Comparison of ENCODE assay signal across 9 mouse cellular contexts in genomic region chr10:60815059-60815458, GRCm38 (mm10). TPM values are rescaled to one million over a fixed set of nuclear protein-coding genes. Genes with fewer than 3 reads are reported as not detected.
A peak's percentile ranks its signal among the peaks of the same experiment; 100 is the strongest.
DNase-seq lines count a peak whose midpoint lies in the region; ATAC-seq lines count a peak whose summit lies in the region.
"Had no signal": no experiment of that assay in that cellular context is flagged by ENCODE, and none has a peak within 500 bp of the region (broad histone marks: within the 10 kb centered on the region; RNA-seq: fewer than 3 reads in every experiment).

No protein-coding gene starts in this region.

- peak overlapping the region; percentile 62 for H3K4me2 ChIP-seq in heart, embryonic 12.5 days
- H3K4me2 ChIP-seq in lung, embryonic 15.5 days, result 0 out of 2 replicates have a peak overlapping the region, but pooled peaks have one; percentile 20
- peak overlapping the region; percentile 20; the same call in 1 of the 2 replicates for H3K4me2 ChIP-seq in embryonic facial prominence, embryonic 14.5 days (ENCODE audit: low read depth, low read length)
- no peak overlapping the region for H3K4me2 ChIP-seq in liver, embryonic 13.5 days

- ATAC-seq in heart, embryonic 12.5 days (ENCODE audit: insufficient number of reproducible peaks, low FRiP score), result no peak
- ATAC-seq in lung, embryonic 15.5 days (ENCODE audit: borderline replicate concordance, extremely low read depth, low FRiP score, low TSS enrichment), result no peak
- ATAC-seq in embryonic facial prominence, embryonic 14.5 days (ENCODE audit: low read depth), result no peak
- ATAC-seq in liver, embryonic 13.5 days (ENCODE audit: low read depth), result no peak

- no peaks in the 10 kb centered on the region; the same call in 1 of the 2 replicates for H3K36me3 ChIP-seq in heart, embryonic 12.5 days
- H3K36me3 ChIP-seq in lung, embryonic 15.5 days, result no peaks in the 10 kb centered on the region
- no peaks in the 10 kb centered on the region for H3K36me3 ChIP-seq in embryonic facial prominence, embryonic 14.5 days (ENCODE audit: control insufficient read depth, insufficient read depth, low read length)
- no peaks in the 10 kb centered on the region for H3K36me3 ChIP-seq in liver, embryonic 13.5 days

- H3K27ac ChIP-seq in heart, embryonic 12.5 days (ENCODE audit: poor library complexity, severe bottlenecking), result peak overlapping the region; percentile 100
- peak overlapping the region; percentile 89 for H3K27ac ChIP-seq in lung, embryonic 15.5 days
- H3K27ac ChIP-seq in embryonic facial prominence, embryonic 14.5 days (replicated peaks; ENCODE audit: low read depth, low read length), result peak overlapping the region; percentile 46
- H3K27ac ChIP-seq in liver, embryonic 13.5 days, result peak overlapping the region; percentile 25; the same call in 1 of the 2 replicates

- H3K9me3 ChIP-seq in heart, embryonic 12.5 days (replicated peaks), result no peaks in the 10 kb centered on the region
- no peaks in the 10 kb centered on the region for H3K9me3 ChIP-seq in lung, embryonic 15.5 days
- H3K9me3 ChIP-seq in embryonic facial prominence, embryonic 14.5 days (ENCODE audit: control insufficient read depth, low read length), result no peaks in the 10 kb centered on the region
- H3K9me3 ChIP-seq in liver, embryonic 13.5 days (replicated peaks), result no peaks in the 10 kb centered on the region

- no peak for DNase-seq in heart, adult 9 months (ENCODE audit: low spot score in 2 of 2)
- no peak for DNase-seq in lung, postnatal 10 days
- DNase-seq in embryonic facial prominence, embryonic 14.5 days (ENCODE audit: low spot score), result no peak
- no peak for DNase-seq in liver, embryonic 13.5 days
- no peak for DNase-seq in testis, postnatal 14 days (ENCODE audit: low spot score)
- no peak for DNase-seq in right cerebral cortex, postnatal 10 days (ENCODE audit: low spot score in 2 of 2)
- DNase-seq: gastrocnemius, postnatal 25 days had no signal

- 3% methylated on average over 6 of the region's 6 CpGs for WGBS in heart, embryonic 12.5 days
- WGBS in lung, embryonic 15.5 days, result 13% methylated on average over 6 of the region's 6 CpGs
- WGBS in embryonic facial prominence, embryonic 14.5 days, result 35% methylated on average over 2 of the region's 6 CpGs
- WGBS in liver, embryonic 13.5 days (ENCODE audit: insufficient replicate concordance), result 10% methylated on average over 6 of the region's 6 CpGs

- H3K9ac ChIP-seq in heart, embryonic 12.5 days, result peak overlapping the region; percentile 76
- H3K9ac ChIP-seq in lung, embryonic 15.5 days, result no peak overlapping the region
- 0 out of 2 replicates have a peak overlapping the region, but pooled peaks have one; percentile 25 for H3K9ac ChIP-seq in embryonic facial prominence, embryonic 14.5 days (ENCODE audit: low read depth, low read length)
- no peak overlapping the region for H3K9ac ChIP-seq in liver, embryonic 13.5 days

- 0 out of 2 replicates have a peak overlapping the region, but pooled peaks have one; percentile 7 for H3K4me3 ChIP-seq in heart, embryonic 12.5 days
- H3K4me3 ChIP-seq in lung, embryonic 15.5 days, result no peak overlapping the region
- H3K4me3 ChIP-seq in embryonic facial prominence, embryonic 14.5 days (ENCODE audit: low read depth, low read length), result no peak overlapping the region
- H3K4me3 ChIP-seq in liver, embryonic 13.5 days (replicated peaks), result no peak overlapping the region

- no peaks in the 10 kb centered on the region for H3K27me3 ChIP-seq in heart, embryonic 12.5 days (replicated peaks)
- H3K27me3 ChIP-seq in lung, embryonic 15.5 days, result no peaks in the 10 kb centered on the region
- no peaks in the 10 kb centered on the region for H3K27me3 ChIP-seq in embryonic facial prominence, embryonic 14.5 days (replicated peaks; ENCODE audit: control insufficient read depth, insufficient read depth, low read length)
- peaks cover 43% of the 10 kb centered on the region for H3K27me3 ChIP-seq in liver, embryonic 13.5 days

- peaks cover 99% of the 10 kb centered on the region for H3K4me1 ChIP-seq in heart, embryonic 12.5 days (replicated peaks)
- H3K4me1 ChIP-seq in lung, embryonic 15.5 days, result peaks cover 84% of the 10 kb centered on the region
- peaks cover 67% of the 10 kb centered on the region for H3K4me1 ChIP-seq in embryonic facial prominence, embryonic 14.5 days (ENCODE audit: control insufficient read depth, insufficient read depth, low read length)
- H3K4me1 ChIP-seq in liver, embryonic 13.5 days (replicated peaks), result peaks cover 31% of the 10 kb centered on the region

RNA-seq across cellular contexts. Expression of gene Unc5b, which starts 16.3 kb away (rescaled TPM):
- polyA plus RNA-seq in heart, embryonic 12.5 days (2016; fragmentation: Nextera tagmentation; extraction: Ambion mirVana), result 18.4 and 18.7 TPM in 2 replicates
- polyA plus RNA-seq in lung, embryonic 15.5 days (2015; fragmentation: Nextera tagmentation; extraction: Ambion mirVana), result 6.5 and 7.7 TPM in 2 replicates
- 6.1 and 6.6 TPM in 2 replicates for polyA plus RNA-seq in embryonic facial prominence, embryonic 14.5 days (2014; fragmentation: Nextera tagmentation; extraction: Ambion mirVana)
- polyA plus RNA-seq in liver, embryonic 13.5 days (2015; fragmentation: Nextera tagmentation; extraction: Ambion mirVana), result 0.45 and 0.52 TPM in 2 replicates

Comparison
In these comparisons a context has a peak if more than half of its experiments do, and no peak if none do; other contexts are left out.
1. H3K27ac ChIP-seq: peak in every context shown above with its lines; median percentile 100 in heart, embryonic 12.5 days; 89 in lung, embryonic 15.5 days; 46 in embryonic facial prominence, embryonic 14.5 days; 25 in liver, embryonic 13.5 days.
2. H3K9ac ChIP-seq: peak in heart, embryonic 12.5 days (single experiment) and embryonic facial prominence, embryonic 14.5 days (single experiment); none in lung, embryonic 15.5 days (single experiment) and liver, embryonic 13.5 days (single experiment).